16 mouse cellular contexts compared by ENCODE assay signal in genomic region chr4:130918805-130919749, GRCm38 (mm10). TPM values are rescaled to one million over a fixed set of nuclear protein-coding genes. Genes with fewer than 3 reads are reported as not detected.
DNase-seq lines count a peak whose midpoint lies in the region; TF ChIP-seq lines count a peak whose summit lies in the region.
"Had no signal": no experiment of that assay in that cellular context is flagged by ENCODE, and none has a peak within 500 bp of the region (broad histone marks: within the 10 kb centered on the region; RNA-seq: fewer than 3 reads in every experiment).

No protein-coding gene starts in this region.

- no peaks in the 10 kb centered on the region for H3K27me3 ChIP-seq in liver, adult 2 months (ENCODE audit: control insufficient read depth, insufficient read depth, low read length)
- H3K27me3 ChIP-seq: liver, embryonic 15.5 days; stomach, embryonic 15.5 days had no signal

- H3K36me3 ChIP-seq in liver, adult 2 months (ENCODE audit: control insufficient read depth, insufficient read depth, low read length) = no peaks in the 10 kb centered on the region
- H3K36me3 ChIP-seq: liver, embryonic 15.5 days; stomach, embryonic 15.5 days had no signal

- TF ChIP-seq POLR2A in liver, adult 2 months (IDR thresholded peaks at IDR 0.05; ENCODE audit: extremely low read depth, insufficient read depth, low read length) = no peak

- H3K4me3 ChIP-seq in liver, adult 2 months (ENCODE audit: insufficient read depth, low read depth, low read length) = no peak overlapping the region
- H3K4me3 ChIP-seq: left cerebral cortex, adult 2 months; liver, embryonic 15.5 days; stomach, embryonic 15.5 days had no signal

- no peaks in the 10 kb centered on the region for H3K4me1 ChIP-seq in liver, adult 2 months (ENCODE audit: control insufficient read depth, insufficient read depth, low read length)

- 68% methylated on average over 10 of the region's 10 CpGs for WGBS in liver, adult 2 months

- H3K79me2 ChIP-seq in liver, adult 2 months (ENCODE audit: control insufficient read depth, insufficient read depth, low read length) = no peaks in the 10 kb centered on the region

- no peak for DNase-seq in liver, adult 2 months (ENCODE audit: extremely low read depth, low read depth, low spot score)
- DNase-seq in liver = no peak
- peak; percentile 15 for DNase-seq in A20 (ENCODE audit: low read depth, low spot score)
- peak; percentile 59 for DNase-seq in CD4-positive, CD25-positive, alpha-beta regulatory T cell, adult 2 months (ENCODE audit: low read depth, low spot score)
- DNase-seq in induced T-regulatory cell, adult 2 months (ENCODE audit: low read depth) = peak; percentile 78
- DNase-seq in adrenal gland, adult 18-20 months (ENCODE audit: low spot score in 2 of 2) = no peak
- DNase-seq in layer of hippocampus, adult 9-10 months (ENCODE audit: low spot score) = no peak
- DNase-seq: adrenal gland, adult 2 months; cerebellum, adult 11 months; embryo, embryonic 11 days; right cerebral cortex, postnatal 14 days had no signal

- no peak overlapping the region for H3K9ac ChIP-seq in liver, adult 2 months (ENCODE audit: low read depth, low read length)
- H3K9ac ChIP-seq: liver, embryonic 15.5 days; stomach, embryonic 15.5 days had no signal

- TF ChIP-seq CTCF in liver, adult 2 months (IDR thresholded peaks at IDR 0.05; ENCODE audit: low read depth, low read length) = no peak

- H3K27ac ChIP-seq in liver, adult 2 months (replicated peaks; ENCODE audit: insufficient read depth, low read depth, low read length) = peak overlapping the region; percentile 13; the same call in 1 of the 2 replicates
- H3K27ac ChIP-seq: left cerebral cortex, adult 2 months; liver, embryonic 15.5 days; stomach, embryonic 15.5 days had no signal

RNA-seq across cellular contexts. Expression of gene Laptm5, which starts 6.2 kb away (rescaled TPM):
- 4.8 and 5.4 TPM in 2 replicates for total RNA-seq in liver, adult 2 months (2014; rRNA removed)
- 18.9 and 31.5 TPM in 2 replicates for polyA plus RNA-seq in liver, adult 2 months (2012; rRNA removed)
- 10 to 100 TPM; 25.1 to 54.6 TPM for total RNA-seq in adrenal gland, adult 18-20 months (2021)

RNA-seq across cellular contexts. Expression of gene Matn1, which starts 25.1 kb away (rescaled TPM):
- not detected in 2 replicates for total RNA-seq in liver, adult 2 months (2014; rRNA removed)
- not detected in 2 replicates for polyA plus RNA-seq in liver, adult 2 months (2012; rRNA removed)
- total RNA-seq in adrenal gland, adult 18-20 months (2021) = not detected
- total RNA-seq: adrenal gland, adult 2 months; midbrain, postnatal 0 days had no signal
- polyA plus RNA-seq: adrenal gland, adult 2 months; heart, embryonic 11.5 days; stomach, embryonic 15.5 days had no signal

Comparison
In these comparisons a context has a peak if more than half of its experiments do, and no peak if none do; other contexts are left out.
1. DNase-seq: peak in A20 (single experiment), CD4-positive, CD25-positive, alpha-beta regulatory T cell, adult 2 months (single experiment) and induced T-regulatory cell, adult 2 months (single experiment); none in liver, adult 2 months (single experiment), liver (single experiment), adrenal gland, adult 18-20 months (0 of 2) and layer of hippocampus, adult 9-10 months (single experiment).